Mouse (Mus musculus) C2C12 (cell line): Measurements from ENCODE around the gene Chp2.

Experiments
- CTCF ChIP-seq: IDR thresholded peaks from one replicate; pipeline ENCODE4 v1.5.1; 2011; ENCODE audit not compliant: control insufficient read depth, insufficient read depth, insufficient read length
- FOSL1 ChIP-seq: IDR thresholded peaks from one replicate; pipeline ENCODE4 v1.8.0; 2011; ENCODE audit warnings: mild to moderate bottlenecking, low read length; ENCODE audit not compliant: poor library complexity, insufficient read depth, severe bottlenecking
- MAX ChIP-seq: IDR thresholded peaks from one replicate; pipeline ENCODE4 v1.6.1; 2011; ENCODE audit warnings: mild to moderate bottlenecking, control low read depth
- MYOD1 ChIP-seq: IDR thresholded peaks from one replicate; pipeline ENCODE4 v1.6.1; 2011; ENCODE audit warnings: low read depth; ENCODE audit not compliant: control insufficient read depth, insufficient read length
- MYOG ChIP-seq: IDR thresholded peaks from one replicate; pipeline ENCODE4 v1.6.1; 2011; ENCODE audit not compliant: control insufficient read depth, insufficient read length; ENCODE audit errors: extremely low read depth
- USF1 ChIP-seq: IDR thresholded peaks from one replicate; pipeline ENCODE4 v1.6.1; 2011; ENCODE audit warnings: low read depth, mild to moderate bottlenecking, control low read depth, moderate library complexity

DNA sequence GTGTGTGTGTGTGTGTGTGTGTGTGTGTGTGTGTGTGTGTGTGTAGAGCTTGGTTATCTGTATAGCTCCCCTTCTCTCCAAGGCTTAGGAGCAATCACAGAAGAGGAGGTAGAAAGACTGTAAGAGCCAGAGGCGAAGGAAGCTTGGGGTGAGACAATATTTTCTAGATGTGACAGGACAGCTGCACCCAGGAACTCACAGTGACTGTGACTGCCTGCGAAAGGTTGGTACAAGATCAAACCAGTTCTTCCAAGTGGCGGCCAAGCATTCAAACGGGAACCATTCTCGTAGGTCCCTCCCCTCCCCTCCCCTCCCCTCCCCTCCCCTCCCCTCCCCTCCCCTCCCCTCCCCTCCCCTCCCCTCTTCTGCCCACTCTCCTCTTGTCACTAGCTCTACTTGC is 26.7 kb downstream of the Chp2 start:
- no peak for TF ChIP-seq USF1
- TF ChIP-seq CTCF: no peak
- no peak for TF ChIP-seq MYOD1
- TF ChIP-seq FOSL1: no peak
- TF ChIP-seq MAX: no peak
- no peak for TF ChIP-seq MYOG
